Mouse (Mus musculus): ENCODE data around the gene Pacsin2.

The Pacsin2 gene

DNA sequence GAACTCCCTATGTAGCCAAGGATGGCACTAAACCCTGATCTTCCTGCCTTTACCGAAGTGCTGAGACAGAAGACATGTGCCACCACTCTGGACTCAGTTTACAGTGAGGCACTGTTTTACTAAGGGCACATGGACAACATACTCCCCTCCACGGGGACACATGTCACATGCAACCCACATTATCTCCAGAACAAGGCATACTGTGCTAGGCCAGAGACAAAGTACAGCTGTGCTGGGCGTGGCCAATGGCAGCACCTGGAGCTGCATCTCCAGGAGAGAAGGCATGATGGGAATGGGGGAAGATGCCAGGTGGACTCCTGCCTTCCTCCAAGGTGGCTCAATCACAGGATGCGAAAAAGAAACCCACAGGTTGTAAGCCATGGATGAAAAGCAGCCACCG, 135.5 kb downstream of the Pacsin2 start:
- DNase-seq (ENCODE audit: low read depth) = no peak
